Mouse (Mus musculus): ENCODE data around the gene Rgma. TPM values are rescaled to one million over a fixed set of nuclear protein-coding genes. Genes with fewer than 3 reads are reported as not detected.

The Rgma gene
- polyA plus RNA-seq, 1 experiment from 2014 or later = 15.9 TPM

- Histone ChIP-seq H3K4me2 (ENCODE audit: low read depth, low read length) (peak overlapping the region; percentile 50), H3K9ac (replicated peaks; ENCODE audit: low read length) (0 out of 2 replicates have a peak overlapping the region, but pooled peaks have one; percentile 14), H3K9me3 (replicated peaks; ENCODE audit: control insufficient read depth, low read length) (no peaks in the 10 kb centered on the region), H3K4me3 (ENCODE audit: low read depth, low read length) (peak overlapping the region; percentile 12), H3K27me3 (ENCODE audit: control insufficient read depth, insufficient read depth, low read length) (peaks cover 29% of the 10 kb centered on the region), H3K4me1 (ENCODE audit: control insufficient read depth, insufficient read depth, low read length) (no peaks in the 10 kb centered on the region; the same call in 1 of the 2 replicates), H3K27ac (replicated peaks; ENCODE audit: low read depth, low read length) (no peak overlapping the region), H3K36me3 (replicated peaks; ENCODE audit: control insufficient read depth, insufficient read depth, low read depth, low read length) (no peaks in the 10 kb centered on the region)
- WGBS = 2% methylated on average over 29 of the region's 29 CpGs
- peak; percentile 43 for DNase-seq (ENCODE audit: low spot score)
- no peak for ATAC-seq (replicated peaks; ENCODE audit: insufficient number of reproducible peaks, low FRiP score, low TSS enrichment, low read depth)
Measured at GRCm38 (mm10) chr7:73372352-73372970, 2.8 kb upstream of the Rgma start.

- WGBS = under 1% methylated on average over 14 of the region's 14 CpGs
- no peaks in the 10 kb centered on the region; the same call in 1 of the 2 replicates for H3K4me1 ChIP-seq (ENCODE audit: control insufficient read depth, insufficient read depth, low read length)
- peak; percentile 62 for DNase-seq (ENCODE audit: low spot score)
- peak overlapping the region; percentile 19; the same call in 1 of the 2 replicates for H3K9ac ChIP-seq (replicated peaks; ENCODE audit: low read length)
- peak; percentile 74 for ATAC-seq (replicated peaks; ENCODE audit: insufficient number of reproducible peaks, low FRiP score, low TSS enrichment, low read depth)
- H3K4me2 ChIP-seq (ENCODE audit: low read depth, low read length) = peak overlapping the region; percentile 99
- no peaks in the 10 kb centered on the region for H3K36me3 ChIP-seq (replicated peaks; ENCODE audit: control insufficient read depth, insufficient read depth, low read depth, low read length)
- no peaks in the 10 kb centered on the region for H3K9me3 ChIP-seq (replicated peaks; ENCODE audit: control insufficient read depth, low read length)
- peaks cover 29% of the 10 kb centered on the region for H3K27me3 ChIP-seq (ENCODE audit: control insufficient read depth, insufficient read depth, low read length)
- H3K27ac ChIP-seq (replicated peaks; ENCODE audit: low read depth, low read length) = no peak overlapping the region
- H3K4me3 ChIP-seq (ENCODE audit: low read depth, low read length) = peak overlapping the region; percentile 65
Measured at GRCm38 (mm10) chr7:73374727-73375126, 582 bp upstream of the Rgma start.

GRCm38 (mm10) chr7:73376101-73377001 lies 1.0 kb downstream of the Rgma start:
- peak overlapping the region; percentile 77 for H3K9ac ChIP-seq (replicated peaks; ENCODE audit: low read length)
- peak; percentile 45 for ATAC-seq (replicated peaks; ENCODE audit: insufficient number of reproducible peaks, low FRiP score, low TSS enrichment, low read depth)
- under 1% methylated on average over 39 of the region's 39 CpGs for WGBS
- peak overlapping the region; percentile 99 for H3K4me2 ChIP-seq (ENCODE audit: low read depth, low read length)
- peak overlapping the region; percentile 65 for H3K4me3 ChIP-seq (ENCODE audit: low read depth, low read length)
- H3K4me1 ChIP-seq (ENCODE audit: control insufficient read depth, insufficient read depth, low read length) = no peaks in the 10 kb centered on the region; the same call in 1 of the 2 replicates
- no peaks in the 10 kb centered on the region for H3K36me3 ChIP-seq (replicated peaks; ENCODE audit: control insufficient read depth, insufficient read depth, low read depth, low read length)
- DNase-seq (ENCODE audit: low spot score) = peak; percentile 94
- peak overlapping the region; percentile 61; the same call in 1 of the 2 replicates for H3K27ac ChIP-seq (replicated peaks; ENCODE audit: low read depth, low read length)
- H3K9me3 ChIP-seq (replicated peaks; ENCODE audit: control insufficient read depth, low read length) = no peaks in the 10 kb centered on the region
- H3K27me3 ChIP-seq (ENCODE audit: control insufficient read depth, insufficient read depth, low read length) = peaks cover 26% of the 10 kb centered on the region

- no peak for DNase-seq (ENCODE audit: low spot score)
Measured at GRCm38 (mm10) chr7:73377307-73377706, 2.0 kb downstream of the Rgma start.

GRCm38 (mm10) chr7:73378034-73378433 lies 2.7 kb downstream of the Rgma start:
- no peak overlapping the region for H3K4me3 ChIP-seq (ENCODE audit: low read depth, low read length)
- H3K9me3 ChIP-seq (replicated peaks; ENCODE audit: control insufficient read depth, low read length) = no peaks in the 10 kb centered on the region
- no peak overlapping the region for H3K9ac ChIP-seq (replicated peaks; ENCODE audit: low read length)
- H3K27me3 ChIP-seq (ENCODE audit: control insufficient read depth, insufficient read depth, low read length) = peaks cover 11% of the 10 kb centered on the region
- DNase-seq (ENCODE audit: low spot score) = no peak
- no peaks in the 10 kb centered on the region for H3K36me3 ChIP-seq (replicated peaks; ENCODE audit: control insufficient read depth, insufficient read depth, low read depth, low read length)
- no peak for ATAC-seq (replicated peaks; ENCODE audit: insufficient number of reproducible peaks, low FRiP score, low TSS enrichment, low read depth)
- H3K4me2 ChIP-seq (ENCODE audit: low read depth, low read length) = no peak overlapping the region; the same call in 1 of the 2 replicates
- WGBS = 76% methylated on average over 6 of the region's 6 CpGs
- no peak overlapping the region for H3K27ac ChIP-seq (replicated peaks; ENCODE audit: low read depth, low read length)
- no peaks in the 10 kb centered on the region; the same call in 1 of the 2 replicates for H3K4me1 ChIP-seq (ENCODE audit: control insufficient read depth, insufficient read depth, low read length)

More at GRCm38 (mm10) chr7:73377307-73377706, 2.0 kb downstream of the Rgma start:
- H3K27me3 ChIP-seq (ENCODE audit: control insufficient read depth, insufficient read depth, low read length) = peaks cover 17% of the 10 kb centered on the region
- H3K4me3 ChIP-seq (ENCODE audit: low read depth, low read length) = peak overlapping the region; percentile 16
- 42% methylated on average over 12 of the region's 12 CpGs for WGBS
- H3K9ac ChIP-seq (replicated peaks; ENCODE audit: low read length) = peak overlapping the region; percentile 32; the same call in 1 of the 2 replicates
- no peak for ATAC-seq (replicated peaks; ENCODE audit: insufficient number of reproducible peaks, low FRiP score, low TSS enrichment, low read depth)
- H3K9me3 ChIP-seq (replicated peaks; ENCODE audit: control insufficient read depth, low read length) = no peaks in the 10 kb centered on the region
- no peak overlapping the region for H3K27ac ChIP-seq (replicated peaks; ENCODE audit: low read depth, low read length)
- H3K4me1 ChIP-seq (ENCODE audit: control insufficient read depth, insufficient read depth, low read length) = no peaks in the 10 kb centered on the region; the same call in 1 of the 2 replicates
- no peaks in the 10 kb centered on the region for H3K36me3 ChIP-seq (replicated peaks; ENCODE audit: control insufficient read depth, insufficient read depth, low read depth, low read length)
- peak overlapping the region; percentile 32 for H3K4me2 ChIP-seq (ENCODE audit: low read depth, low read length)

GRCm38 (mm10) chr7:73382843-73383242 lies 7.5 kb downstream of the Rgma start:
- Histone ChIP-seq H3K4me1 (ENCODE audit: control insufficient read depth, insufficient read depth, low read length) (no peaks in the 10 kb centered on the region), H3K9ac (replicated peaks; ENCODE audit: low read length) (no peak overlapping the region), H3K27me3 (ENCODE audit: control insufficient read depth, insufficient read depth, low read length) (no peaks in the 10 kb centered on the region), H3K4me2 (ENCODE audit: low read depth, low read length) (no peak overlapping the region), H3K4me3 (ENCODE audit: low read depth, low read length) (no peak overlapping the region), H3K9me3 (replicated peaks; ENCODE audit: control insufficient read depth, low read length) (no peaks in the 10 kb centered on the region), H3K27ac (replicated peaks; ENCODE audit: low read depth, low read length) (no peak overlapping the region), H3K36me3 (replicated peaks; ENCODE audit: control insufficient read depth, insufficient read depth, low read depth, low read length) (no peaks in the 10 kb centered on the region)
- no peak for ATAC-seq (replicated peaks; ENCODE audit: insufficient number of reproducible peaks, low FRiP score, low TSS enrichment, low read depth)
- no peak for DNase-seq (ENCODE audit: low spot score)
- 83% methylated on average over 7 of the region's 7 CpGs for WGBS

- H3K36me3 ChIP-seq (replicated peaks; ENCODE audit: control insufficient read depth, insufficient read depth, low read depth, low read length) = no peaks in the 10 kb centered on the region
- H3K4me3 ChIP-seq (ENCODE audit: low read depth, low read length) = no peak overlapping the region
- ATAC-seq (replicated peaks; ENCODE audit: insufficient number of reproducible peaks, low FRiP score, low TSS enrichment, low read depth) = no peak
- no peak overlapping the region for H3K4me2 ChIP-seq (ENCODE audit: low read depth, low read length)
- WGBS = 65% methylated on average over 2 of the region's 2 CpGs
- H3K27ac ChIP-seq (replicated peaks; ENCODE audit: low read depth, low read length) = no peak overlapping the region
- no peaks in the 10 kb centered on the region for H3K9me3 ChIP-seq (replicated peaks; ENCODE audit: control insufficient read depth, low read length)
- no peak for DNase-seq (ENCODE audit: low spot score)
- no peak overlapping the region for H3K9ac ChIP-seq (replicated peaks; ENCODE audit: low read length)
- no peaks in the 10 kb centered on the region for H3K27me3 ChIP-seq (ENCODE audit: control insufficient read depth, insufficient read depth, low read length)
- H3K4me1 ChIP-seq (ENCODE audit: control insufficient read depth, insufficient read depth, low read length) = peaks cover 6% of the 10 kb centered on the region
Measured at GRCm38 (mm10) chr7:73388866-73389265, 13.6 kb downstream of the Rgma start.

Measured in embryonic facial prominence, embryonic 11.5 days (tissue).